Mouse (Mus musculus) inflammation-experienced regulatory T-cells, adult 6 months (primary cell): ENCODE data around the gene Slc46a3. TPM values are rescaled to one million over a fixed set of nuclear protein-coding genes. Genes with fewer than 3 reads are reported as not detected.

Experiments used
- ATAC-seq: one replicate; pipeline ENCODE4 v1.8.0; 2017
- polyA plus RNA-seq, 3 experiments: library from polyadenylated mRNA; unstranded; fragments of 100-300 nt; shearing (Covaris generic); gene quantifications; one replicate each; pipeline ENCODE4 v1.2.1; 2017

The Slc46a3 gene
- polyA plus RNA-seq, 3 experiments from 2014 or later: 13.4 to 29.6 (median 21.5) TPM

- ATAC-seq: no peak
These were observed 51.3 kb downstream of the Slc46a3 start for GRCm38 (mm10) chr5:147843340-147843739.

DNA sequence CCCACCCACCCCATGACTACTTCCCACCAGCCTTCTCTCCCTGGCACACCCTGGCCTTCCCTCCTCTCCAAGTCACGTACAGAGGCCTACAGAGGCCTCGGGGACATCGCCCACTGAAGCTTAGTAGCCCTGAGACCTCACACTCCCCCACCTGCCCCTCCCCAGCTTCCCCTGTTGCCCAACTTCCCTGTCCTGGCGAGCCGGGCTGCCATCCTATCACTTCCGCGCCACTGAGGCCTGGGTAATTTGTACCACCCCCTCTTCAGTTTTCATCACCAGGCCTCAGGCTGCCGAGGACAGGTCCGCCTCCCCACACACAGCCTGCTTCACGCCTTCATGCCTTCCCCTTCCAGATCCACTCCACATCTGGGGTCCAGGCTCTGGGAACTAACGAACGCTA, 55.2 kb downstream of the Slc46a3 start:
- no peak for ATAC-seq

DNA sequence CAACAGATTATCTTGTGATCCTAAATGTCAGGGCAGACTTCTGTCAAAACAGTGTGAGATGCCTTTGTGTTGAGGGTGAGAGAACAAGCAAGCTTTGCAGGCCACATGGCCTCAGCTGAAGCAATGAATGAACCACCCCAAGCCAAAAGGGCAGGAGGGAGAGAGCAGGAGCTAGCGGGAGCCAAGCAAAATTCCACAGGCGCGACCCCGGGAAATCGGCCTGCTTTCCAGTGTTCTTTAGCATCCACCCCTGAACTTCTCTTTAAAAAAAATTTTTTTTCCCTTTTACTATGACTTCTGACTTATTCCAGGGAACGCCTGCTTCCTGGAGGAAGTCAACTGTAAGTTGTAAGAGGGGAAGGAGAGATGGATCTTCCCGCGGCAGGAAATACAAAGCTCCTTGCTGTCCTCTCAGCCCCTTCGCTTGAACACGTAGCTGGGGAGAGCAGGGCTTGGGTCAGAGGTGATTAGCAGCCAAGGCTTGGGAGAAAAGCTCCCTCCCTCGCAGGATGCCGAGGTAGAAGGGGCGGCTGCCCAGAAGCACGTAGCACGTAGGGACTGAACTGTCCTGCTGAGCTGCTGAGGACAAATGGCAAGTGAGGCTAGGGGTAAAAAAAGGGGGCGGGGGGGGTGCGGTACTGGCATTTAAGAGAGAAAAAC, 59.6 kb downstream of the Slc46a3 start:
- no peak for ATAC-seq

- no peak for ATAC-seq
These were observed 61.8 kb downstream of the Slc46a3 start for GRCm38 (mm10) chr5:147832842-147833241.

DNA sequence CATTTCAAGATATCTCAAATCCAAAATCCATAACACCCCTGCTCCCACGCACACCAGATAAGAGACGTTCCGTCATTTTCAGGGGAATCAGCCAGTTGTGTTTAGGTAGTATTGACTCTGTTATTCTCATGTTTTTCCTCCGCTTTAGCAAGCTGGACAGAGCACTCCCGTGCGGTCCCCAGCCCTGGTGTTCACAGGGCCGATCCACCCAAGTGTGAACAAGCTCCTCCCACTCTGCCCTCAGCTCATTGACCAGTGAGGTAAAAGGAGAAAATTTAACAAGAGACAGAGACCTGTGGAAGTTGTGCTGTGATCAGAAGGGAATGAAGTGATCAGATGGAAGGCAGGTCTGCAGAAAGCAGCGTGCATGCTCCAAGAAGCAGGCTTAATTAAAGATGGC, 65.8 kb downstream of the Slc46a3 start:
- no peak for ATAC-seq

Other genes with a start within 250 kb of the Slc46a3 start
- gene Flt1, start 168.8 kb downstream of the Slc46a3 start, polyA plus RNA-seq: not detected
- 100 to 1,000 TPM; 258 to 715 (median 487) TPM for gene Pomp, start 34.4 kb downstream of the Slc46a3 start, polyA plus RNA-seq
- gene Mtus2, start 62.5 kb upstream of the Slc46a3 start, polyA plus RNA-seq: 10 to 100 TPM in 1 of 3 experiments, 1 to 10 TPM in 2; 1.9 to 10.2 (median 2.5) TPM